Mouse (Mus musculus) lung, embryonic 16.5 days (tissue): ENCODE results near the gene Abt1. TPM values are rescaled to one million over a fixed set of nuclear protein-coding genes. Genes with fewer than 3 reads are reported as not detected.
A peak's percentile ranks its signal among the peaks of the same experiment; 100 is the strongest.

Source experiments
- ATAC-seq: fragments of 200-750 bp; cut with Nextera tagmentation; 2 replicates; pipeline ENCODE4 v1.8.0; 2017; ENCODE audit warnings: low read depth, mild to moderate bottlenecking, moderate library complexity
- H3K27ac ChIP-seq: fragments of 300-500 bp; sonication (generic); 2 replicates; pipeline ENCODE4 v1.5.1; 2014; ENCODE audit warnings: mild to moderate bottlenecking, control low read depth, low read length
- H3K27me3 ChIP-seq: fragments of 300-500 bp; sonication (generic); 2 replicates; pipeline ENCODE4 v1.6.1; 2014; ENCODE audit warnings: low read depth, low read length, mixed read lengths; ENCODE audit not compliant: control insufficient read depth, insufficient read depth
- H3K36me3 ChIP-seq: fragments of 300-500 bp; sonication (generic); 2 replicates; pipeline ENCODE4 v1.6.1; 2014; ENCODE audit warnings: low read length; ENCODE audit not compliant: control insufficient read depth, insufficient read depth
- H3K4me1 ChIP-seq: fragments of 300-500 bp; sonication (generic); replicated peaks from 2 replicates; pipeline ENCODE4 v1.6.1; 2014; ENCODE audit warnings: low read length, mixed read lengths; ENCODE audit not compliant: control insufficient read depth, insufficient read depth
- H3K4me2 ChIP-seq: fragments of 300-500 bp; sonication (generic); 2 replicates; pipeline ENCODE4 v1.6.1; 2014; ENCODE audit warnings: low read depth, low read length, control low read depth
- H3K4me3 ChIP-seq: fragments of 300-500 bp; sonication (generic); 2 replicates; pipeline ENCODE4 v1.5.1; 2014; ENCODE audit warnings: mild to moderate bottlenecking, low read length, control low read depth
- H3K9ac ChIP-seq: fragments of 300-500 bp; sonication (generic); 2 replicates; pipeline ENCODE4 v1.6.1; 2014; ENCODE audit warnings: low read length, control low read depth
- H3K9me3 ChIP-seq: fragments of 300-500 bp; sonication (generic); 2 replicates; pipeline ENCODE4 v1.6.1; 2016; ENCODE audit warnings: low read length; ENCODE audit not compliant: control insufficient read depth
- WGBS: fragments of 180-500 bp; shearing (Covaris S2); extraction: QIAGEN DNeasy Blood & Tissue Kit; methylation state at CpG from one replicate; pipeline ENCODE4 v1.1.7; 2014; 5-methylcytosine and 5-hydroxymethylcytosine counted together
- polyA plus RNA-seq: library from polyadenylated mRNA; unstranded; fragments of >200 nt; fragmentation: Nextera tagmentation; extraction: Ambion mirVana; gene quantifications from 2 replicates; pipeline ENCODE4 v1.2.1, GENCODE M21; 2015

Gene Abt1
- polyA plus RNA-seq = 11.8 and 12.3 TPM in 2 replicates

DNA sequence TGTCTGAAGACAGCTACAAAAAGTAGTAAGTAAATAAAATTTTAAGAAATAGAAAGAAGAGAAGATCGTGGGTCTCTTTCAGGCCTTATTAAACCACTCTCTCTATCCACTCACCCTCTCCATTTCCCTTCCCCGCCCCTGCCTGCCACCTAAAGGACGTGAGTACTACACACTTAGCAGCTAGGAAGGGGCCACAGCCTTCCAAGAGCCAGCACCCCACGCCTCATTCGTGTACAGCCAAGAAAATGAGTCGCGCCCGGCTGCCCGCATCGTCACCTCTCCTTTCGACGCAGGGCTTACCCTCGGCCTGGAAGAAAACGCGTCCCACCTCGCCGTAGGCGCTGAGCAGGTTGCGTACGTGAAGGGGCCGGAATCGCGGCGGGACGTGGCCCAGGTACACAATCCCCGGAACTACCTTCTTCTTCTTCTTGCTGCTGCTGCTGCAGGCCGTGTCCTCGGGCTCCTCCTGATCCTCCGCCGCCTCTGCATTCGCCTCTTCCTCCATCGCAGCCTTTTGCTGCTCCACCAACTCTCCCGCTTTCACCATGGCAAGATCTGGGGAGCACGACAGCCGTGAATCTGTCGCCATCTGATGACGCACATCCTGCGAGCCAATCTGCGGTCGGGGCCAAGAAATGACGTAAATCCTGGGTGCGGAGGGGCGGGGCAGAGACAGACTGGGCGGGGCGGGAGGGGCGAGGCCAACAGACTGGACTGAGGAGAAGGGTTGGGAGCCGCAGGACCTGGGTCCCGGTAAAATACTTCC lies at the start of gene Abt1:
Abt1 (minus strand) TSS at position 581 of the 766 bp plus-strand sequence.
- Histone ChIP-seq H3K27ac (peak within 1 kb of the TSS; percentile 56), H3K9ac (peak within 1 kb of the TSS; percentile 88), H3K27me3 (no peaks in the 10 kb centered on the region), H3K4me2 (peak within 1 kb of the TSS; percentile 74), H3K36me3 (peaks cover 25% of the 10 kb centered on the region), H3K4me1 (peaks cover 11% of the 10 kb centered on the region), H3K4me3 (peak within 1 kb of the TSS; percentile 85), H3K9me3 (no peaks in the 10 kb centered on the region)
- peak; percentile 91 for ATAC-seq
- WGBS = under 1% methylated on average over 48 of the region's 48 CpGs

DNA sequence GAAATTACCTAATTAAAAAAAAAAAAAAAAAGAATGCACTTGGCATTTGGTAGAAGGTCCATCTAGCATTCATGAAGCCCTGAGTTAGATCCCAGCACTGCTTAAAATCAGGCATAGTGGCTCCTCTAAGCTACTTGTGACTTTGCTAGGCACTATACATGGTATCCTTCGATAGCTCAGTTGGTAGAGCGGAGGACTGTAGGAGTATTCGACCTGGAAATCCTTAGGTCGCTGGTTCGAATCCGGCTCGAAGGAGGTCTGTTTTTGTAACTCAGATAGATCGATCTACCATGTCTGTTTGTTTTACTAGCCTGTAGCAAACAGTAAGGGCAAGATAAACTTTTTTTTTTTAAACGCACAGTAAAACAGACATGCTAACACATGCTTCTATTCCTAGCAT lies 43.2 kb upstream of the Abt1 start:
- Histone ChIP-seq H3K36me3 (no peaks in the 10 kb centered on the region), H3K27me3 (no peaks in the 10 kb centered on the region), H3K4me2 (no peak overlapping the region; the same call in 1 of the 2 replicates), H3K27ac (no peak overlapping the region), H3K4me1 (peaks cover 17% of the 10 kb centered on the region), H3K9me3 (no peaks in the 10 kb centered on the region), H3K4me3 (no peak overlapping the region), H3K9ac (no peak overlapping the region)
- 3% methylated on average over 9 of the region's 9 CpGs for WGBS
- ATAC-seq = peak; percentile 76; the same call in 1 of the 2 replicates

GRCm38 (mm10) chr13:23466306-23466705 lies 42.6 kb upstream of the Abt1 start:
- no peak overlapping the region for H3K9ac ChIP-seq
- no peaks in the 10 kb centered on the region for H3K9me3 ChIP-seq
- no peak overlapping the region for H3K27ac ChIP-seq
- no peak overlapping the region; the same call in 1 of the 2 replicates for H3K4me2 ChIP-seq
- ATAC-seq = no peak
- WGBS = 54% methylated on average over 1 of the region's 1 CpGs
- peaks cover 17% of the 10 kb centered on the region for H3K4me1 ChIP-seq
- H3K27me3 ChIP-seq = no peaks in the 10 kb centered on the region
- H3K36me3 ChIP-seq = no peaks in the 10 kb centered on the region
- no peak overlapping the region for H3K4me3 ChIP-seq

DNA sequence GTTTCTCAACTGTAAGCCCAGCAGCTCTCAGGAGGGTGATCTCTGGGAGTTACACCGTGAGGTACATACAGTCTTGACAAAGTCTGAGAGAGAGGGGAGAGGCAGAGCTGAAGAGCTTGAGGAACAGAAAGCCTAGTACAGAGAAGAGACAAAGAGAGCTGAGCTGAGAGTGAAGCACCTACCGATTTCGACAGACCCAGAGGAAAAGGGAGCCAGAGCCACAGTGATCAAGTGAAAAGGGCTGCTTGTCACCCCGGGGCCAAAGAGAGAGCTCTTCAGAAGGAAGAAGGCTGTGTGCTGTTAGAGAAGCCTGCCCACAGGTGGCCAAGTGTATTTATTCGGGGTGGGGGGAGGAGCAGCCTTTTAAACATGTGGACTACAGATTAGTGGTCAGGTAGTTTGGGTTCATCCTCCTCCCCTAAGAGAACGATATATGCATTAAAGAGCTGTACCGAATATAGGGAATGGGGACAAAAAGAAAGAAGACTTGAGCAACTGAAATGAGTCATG lies 42.0 kb upstream of the Abt1 start, which contains the start of gene Btn1a1:
Btn1a1 (minus strand) TSS at position 302 of the 510 bp plus-strand sequence.
- Histone ChIP-seq H3K4me3 (peak within 1 kb of the TSS; percentile 69), H3K27ac (no peak within 1 kb of the TSS), H3K4me2 (peak within 1 kb of the TSS; percentile 95), H3K9me3 (no peaks in the 10 kb centered on the region), H3K27me3 (no peaks in the 10 kb centered on the region), H3K9ac (peak within 1 kb of the TSS; percentile 67), H3K36me3 (no peaks in the 10 kb centered on the region), H3K4me1 (peaks cover 17% of the 10 kb centered on the region)
- 3% methylated on average over 7 of the region's 7 CpGs for WGBS
- no peak for ATAC-seq

DNA sequence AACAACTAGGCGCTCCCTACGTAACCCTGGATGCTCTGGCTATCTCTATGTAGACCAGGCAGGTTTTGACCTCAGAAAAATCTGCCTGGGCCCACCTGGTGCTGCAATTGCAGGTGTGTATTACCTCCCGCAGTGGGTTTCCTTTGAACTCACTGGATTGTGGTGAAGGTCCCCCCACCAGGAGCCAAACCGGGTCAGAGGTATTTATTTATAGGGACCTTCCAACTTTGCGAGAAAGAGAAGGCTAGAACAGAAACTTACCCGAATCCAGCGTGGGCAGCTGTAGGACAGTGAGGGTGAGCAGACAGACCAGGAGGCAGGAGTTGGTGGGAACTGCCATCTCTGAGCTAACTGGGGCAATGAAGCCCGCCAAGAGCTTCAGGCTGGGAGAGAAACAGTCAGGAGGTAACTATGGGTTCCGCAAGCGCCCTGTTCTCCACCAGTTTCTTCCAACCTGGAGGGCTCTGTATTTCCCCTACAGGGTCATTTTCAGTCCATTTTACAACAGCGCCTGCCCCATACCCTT lies 41.2 kb upstream of the Abt1 start:
- Histone ChIP-seq H3K36me3 (no peaks in the 10 kb centered on the region), H3K4me2 (peak overlapping the region; percentile 95), H3K9ac (peak overlapping the region; percentile 67), H3K4me1 (peaks cover 17% of the 10 kb centered on the region), H3K27me3 (no peaks in the 10 kb centered on the region), H3K4me3 (peak overlapping the region; percentile 69), H3K27ac (no peak overlapping the region), H3K9me3 (no peaks in the 10 kb centered on the region)
- WGBS = 4% methylated on average over 11 of the region's 11 CpGs
- ATAC-seq = no peak

GRCm38 (mm10) chr13:23464224-23464637 lies 40.6 kb upstream of the Abt1 start:
- H3K36me3 ChIP-seq = no peaks in the 10 kb centered on the region
- H3K4me3 ChIP-seq = peak overlapping the region; percentile 69
- H3K27me3 ChIP-seq = no peaks in the 10 kb centered on the region
- no peaks in the 10 kb centered on the region for H3K9me3 ChIP-seq
- no peak overlapping the region for H3K27ac ChIP-seq
- H3K4me2 ChIP-seq = peak overlapping the region; percentile 95
- WGBS = 1% methylated on average over 29 of the region's 29 CpGs
- H3K9ac ChIP-seq = peak overlapping the region; percentile 67
- H3K4me1 ChIP-seq = peaks cover 21% of the 10 kb centered on the region
- peak; percentile 60 for ATAC-seq

DNA sequence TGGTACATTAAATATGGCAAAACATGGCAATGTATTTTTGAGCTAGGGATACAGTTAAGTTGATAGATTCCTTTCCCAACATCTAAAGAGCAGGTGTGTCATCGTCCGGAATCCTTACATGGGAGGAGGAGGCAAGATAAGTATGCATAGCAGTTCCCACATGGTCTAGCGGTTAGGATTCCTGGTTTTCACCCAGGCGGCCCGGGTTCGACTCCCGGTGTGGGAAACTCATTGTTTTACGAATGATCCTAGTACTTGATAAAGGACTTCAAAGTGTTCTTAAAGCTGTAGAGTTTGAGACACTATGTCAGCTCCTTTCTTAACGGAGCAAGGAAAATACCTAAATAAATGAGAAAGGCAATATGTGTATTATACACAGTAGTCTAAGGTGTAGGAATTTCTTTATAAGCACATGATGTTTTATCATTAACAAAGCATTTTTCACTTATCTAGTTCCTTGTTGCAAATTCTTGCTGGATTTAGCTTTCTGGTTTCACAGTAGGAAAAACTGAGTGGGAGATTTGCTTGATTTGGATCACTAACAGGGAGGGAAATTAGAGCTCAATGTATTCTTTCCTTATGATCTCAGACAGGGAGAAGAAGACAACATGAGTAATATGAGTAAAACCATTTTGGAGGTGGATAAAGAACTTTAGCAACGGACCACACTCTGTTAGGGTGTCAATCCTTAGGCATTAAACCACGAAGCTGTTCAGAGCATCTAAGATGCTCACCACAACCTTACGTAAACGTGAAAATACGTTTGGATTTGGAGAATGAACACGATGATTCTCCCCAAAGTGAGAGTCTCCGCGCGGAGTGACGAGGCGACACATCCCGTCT lies 39.9 kb upstream of the Abt1 start:
- Histone ChIP-seq H3K27me3 (no peaks in the 10 kb centered on the region), H3K9me3 (no peaks in the 10 kb centered on the region), H3K36me3 (no peaks in the 10 kb centered on the region), H3K4me3 (peak overlapping the region; percentile 69), H3K27ac (no peak overlapping the region), H3K4me2 (peak overlapping the region; percentile 95), H3K9ac (peak overlapping the region; percentile 67), H3K4me1 (peaks cover 21% of the 10 kb centered on the region)
- peak; percentile 66 for ATAC-seq
- WGBS = under 1% methylated on average over 21 of the region's 21 CpGs

DNA sequence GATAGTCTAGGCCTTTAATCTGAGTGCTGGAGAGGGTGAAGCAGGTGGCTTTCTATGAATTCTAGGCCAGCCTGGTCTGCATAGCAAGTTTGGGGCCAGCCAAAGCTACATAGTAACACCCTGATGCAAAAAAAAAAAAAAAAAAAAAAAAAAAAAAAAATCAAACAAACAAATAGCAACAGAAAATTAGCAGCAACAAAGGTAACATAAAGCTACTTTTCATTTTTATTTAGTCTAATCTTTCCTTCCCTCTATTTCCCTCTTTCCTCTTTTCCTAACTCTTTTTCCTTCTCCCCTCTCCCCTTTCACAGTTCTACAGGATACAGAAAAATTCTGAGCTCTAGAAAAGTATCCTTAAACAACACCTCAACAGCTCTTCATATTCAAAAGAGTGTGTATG lies 39.0 kb upstream of the Abt1 start:
- Histone ChIP-seq H3K9me3 (no peaks in the 10 kb centered on the region), H3K4me3 (no peak overlapping the region), H3K9ac (no peak overlapping the region), H3K4me2 (no peak overlapping the region), H3K36me3 (no peaks in the 10 kb centered on the region), H3K27ac (no peak overlapping the region), H3K4me1 (peaks cover 21% of the 10 kb centered on the region), H3K27me3 (no peaks in the 10 kb centered on the region)
- ATAC-seq = no peak

DNA sequence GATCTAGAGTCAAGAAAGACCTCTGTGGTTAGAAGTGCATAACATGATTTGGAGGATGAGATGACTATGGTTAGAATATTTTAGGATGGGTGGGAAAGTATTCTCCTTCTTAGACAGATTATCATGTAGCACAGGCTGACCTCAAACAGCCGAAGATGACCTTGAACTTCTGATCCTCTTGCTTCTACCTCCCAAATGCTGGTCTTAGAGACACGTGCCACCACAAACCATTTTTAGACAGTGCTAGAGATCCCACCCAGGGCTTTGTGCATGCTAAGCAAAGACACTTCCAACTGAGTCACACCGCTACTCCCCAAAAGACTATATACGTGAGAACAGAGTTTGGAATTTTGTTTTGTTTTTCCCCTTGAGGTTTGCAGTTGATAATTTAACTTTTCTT lies 38.4 kb upstream of the Abt1 start:
- ATAC-seq = no peak
- no peaks in the 10 kb centered on the region for H3K9me3 ChIP-seq
- H3K36me3 ChIP-seq = no peaks in the 10 kb centered on the region
- no peak overlapping the region for H3K9ac ChIP-seq
- H3K27me3 ChIP-seq = no peaks in the 10 kb centered on the region
- no peak overlapping the region for H3K4me2 ChIP-seq
- H3K4me3 ChIP-seq = no peak overlapping the region
- 75% methylated on average over 4 of the region's 4 CpGs for WGBS
- no peak overlapping the region for H3K27ac ChIP-seq
- H3K4me1 ChIP-seq = peaks cover 21% of the 10 kb centered on the region
